Mouse (Mus musculus) hindbrain, embryonic 14.5 days (tissue): ENCODE data around the gene Phkg1. TPM values are rescaled to one million over a fixed set of nuclear protein-coding genes. Genes with fewer than 3 reads are reported as not detected.
"Not testable (repeated sequence)": the region's sequence is repeated elsewhere in the genome, so short reads cannot be mapped to it uniquely, and the experiment has no call there.

Experiments used
- ATAC-seq: fragments of 200-750 bp; cut with Nextera tagmentation; 2 replicates; pipeline ENCODE4 v1.8.0; 2017; ENCODE audit warnings: moderate number of reproducible peaks, mild to moderate bottlenecking, moderate TSS enrichment, moderate library complexity; ENCODE audit not compliant: low FRiP score
- DNase-seq: peaks from one replicate; pipeline ENCODE4 v3.0.0-alpha.2; 2015; ENCODE audit warnings: low spot score
- H3K27ac ChIP-seq: fragments of 300-500 bp; sonication (generic); 2 replicates; pipeline ENCODE4 v1.5.1; 2014; ENCODE audit warnings: mild to moderate bottlenecking, moderate library complexity
- H3K27me3 ChIP-seq: fragments of 300-500 bp; sonication (generic); 2 replicates; pipeline ENCODE4 v1.6.1; 2014; ENCODE audit warnings: mild to moderate bottlenecking, low read length, mixed read lengths; ENCODE audit not compliant: control insufficient read depth, insufficient read depth
- H3K36me3 ChIP-seq: fragments of 300-500 bp; sonication (generic); replicated peaks from 2 replicates; pipeline ENCODE4 v1.6.1; 2014; ENCODE audit not compliant: control insufficient read depth, insufficient read depth
- H3K4me1 ChIP-seq: fragments of 300-500 bp; sonication (generic); replicated peaks from 2 replicates; pipeline ENCODE4 v1.6.1; 2014; ENCODE audit warnings: antibody characterized with exemption, low read length, mixed read lengths; ENCODE audit not compliant: control insufficient read depth, insufficient read depth
- H3K4me2 ChIP-seq: fragments of 300-500 bp; sonication (generic); replicated peaks from 2 replicates; pipeline ENCODE4 v1.6.1; 2014; ENCODE audit warnings: mild to moderate bottlenecking, moderate library complexity
- H3K4me3 ChIP-seq: fragments of 300-500 bp; sonication (generic); replicated peaks from 2 replicates; pipeline ENCODE4 v1.5.1; 2014; ENCODE audit warnings: mild to moderate bottlenecking, low read length
- H3K9ac ChIP-seq: fragments of 300-500 bp; sonication (generic); 2 replicates; pipeline ENCODE4 v1.6.1; 2014
- H3K9me3 ChIP-seq: fragments of 300-500 bp; sonication (generic); 2 replicates; pipeline ENCODE4 v1.6.1; 2016; ENCODE audit warnings: low read length; ENCODE audit not compliant: control insufficient read depth
- WGBS: fragments of 180-500 bp; shearing (Covaris S2); extraction: QIAGEN DNeasy Blood & Tissue Kit; methylation state at CpG from one replicate; pipeline ENCODE4 v1.1.7; 2014; 5-methylcytosine and 5-hydroxymethylcytosine counted together
- polyA plus RNA-seq: library from polyadenylated mRNA; unstranded; fragments of >200 nt; fragmentation: Nextera tagmentation; extraction: Ambion mirVana; gene quantifications from 2 replicates; pipeline ENCODE4 v1.2.1, GENCODE M21; 2014

Phkg1 gene
- polyA plus RNA-seq: 0.13 and 0.72 TPM in 2 replicates

GRCm38 (mm10) chr5:129898449-129898848 is at the start of gene Phkg1:
Gene Phkg1, minus strand, starts transcription at chr5:129898549.
- H3K4me2 ChIP-seq: no peak within 1 kb of the TSS
- H3K9ac ChIP-seq: no peak within 1 kb of the TSS
- H3K4me3 ChIP-seq: no peak within 1 kb of the TSS
- H3K27ac ChIP-seq: no peak within 1 kb of the TSS
- peaks cover 8% of the 10 kb centered on the region for H3K4me1 ChIP-seq
- no peaks in the 10 kb centered on the region for H3K9me3 ChIP-seq
- ATAC-seq: no peak
- no peak for DNase-seq
- H3K27me3 ChIP-seq: no peaks in the 10 kb centered on the region
- 93% methylated on average over 1 of the region's 1 CpGs for WGBS
- H3K36me3 ChIP-seq: peaks cover 27% of the 10 kb centered on the region

- H3K4me3 ChIP-seq: no peak overlapping the region
- no peak overlapping the region for H3K4me2 ChIP-seq
- no peaks in the 10 kb centered on the region; the same call in 1 of the 2 replicates for H3K36me3 ChIP-seq
- no peak overlapping the region for H3K27ac ChIP-seq
- no peak for ATAC-seq
- H3K27me3 ChIP-seq: no peaks in the 10 kb centered on the region
- 89% methylated on average over 2 of the region's 2 CpGs for WGBS
- H3K9me3 ChIP-seq: no peaks in the 10 kb centered on the region
- no peak for DNase-seq
- H3K9ac ChIP-seq: no peak overlapping the region
- H3K4me1 ChIP-seq: peaks cover 6% of the 10 kb centered on the region
Measured at GRCm38 (mm10) chr5:129947528-129948033, 49.2 kb upstream of the Phkg1 start.

- H3K4me1 ChIP-seq: peaks cover 6% of the 10 kb centered on the region
- H3K4me3 ChIP-seq: no peak overlapping the region
- no peaks in the 10 kb centered on the region for H3K27me3 ChIP-seq
- no peaks in the 10 kb centered on the region; the same call in 1 of the 2 replicates for H3K36me3 ChIP-seq
- 90% methylated on average over 1 of the region's 1 CpGs for WGBS
- H3K9ac ChIP-seq: no peak overlapping the region
- DNase-seq (no peak), ATAC-seq (no peak)
- no peaks in the 10 kb centered on the region for H3K9me3 ChIP-seq
- H3K27ac ChIP-seq: no peak overlapping the region
- 0 out of 2 replicates have a peak overlapping the region, but pooled peaks have one; percentile 2 for H3K4me2 ChIP-seq
Measured at GRCm38 (mm10) chr5:129943402-129943801, 45.1 kb upstream of the Phkg1 start.

DNA sequence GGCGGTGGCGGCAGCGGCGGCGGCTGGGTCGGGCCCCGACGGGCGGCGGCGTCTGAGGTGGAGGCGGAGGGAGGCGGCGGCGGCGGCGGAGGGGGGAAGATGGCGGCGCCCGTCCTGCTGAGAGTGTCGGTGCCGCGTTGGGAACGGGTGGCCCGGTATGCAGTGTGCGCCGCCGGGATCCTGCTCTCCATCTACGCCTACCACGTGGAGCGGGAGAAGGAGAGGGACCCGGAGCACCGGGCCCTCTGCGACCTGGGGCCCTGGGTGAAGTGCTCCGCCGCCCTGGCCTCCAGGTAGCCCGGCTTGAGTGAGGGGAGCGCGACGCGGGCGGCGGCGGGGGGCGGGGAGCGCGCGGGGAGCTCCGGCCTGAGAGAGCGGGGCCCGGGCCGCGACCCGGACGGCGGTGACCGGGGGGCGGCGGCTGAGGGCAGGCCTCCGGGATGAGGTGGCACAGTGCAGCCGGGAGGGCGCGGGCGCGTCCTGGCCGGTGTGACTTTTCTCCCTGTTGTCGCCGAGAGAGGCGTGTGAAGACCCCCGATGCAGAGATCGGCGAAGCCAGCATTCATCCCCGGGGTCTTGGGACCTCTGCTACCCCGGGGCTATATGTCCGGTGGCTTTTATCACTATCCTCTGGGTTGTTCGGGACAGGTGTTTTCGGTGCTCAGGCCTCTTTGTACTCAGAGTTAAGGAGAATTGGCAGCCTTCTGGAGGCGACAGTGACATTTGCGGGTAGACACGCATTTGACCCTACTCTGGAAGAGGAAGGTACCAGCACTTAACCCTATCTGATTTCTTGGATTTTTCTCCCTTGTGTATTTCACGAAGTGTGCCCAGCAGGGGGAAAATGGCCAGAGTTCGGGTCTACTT is 44.0 kb upstream of the Phkg1 start:
- H3K4me3 ChIP-seq: peak overlapping the region; percentile 85
- peak; percentile 34 for DNase-seq
- peak overlapping the region; percentile 57 for H3K27ac ChIP-seq
- peak overlapping the region; percentile 80 for H3K4me2 ChIP-seq
- not testable (repeated sequence) for H3K9me3 ChIP-seq, H3K27me3 ChIP-seq, H3K4me1 ChIP-seq, H3K36me3 ChIP-seq
- under 1% methylated on average over 33 of the region's 82 CpGs for WGBS
- H3K9ac ChIP-seq: peak overlapping the region; percentile 87
- peak; percentile 61 for ATAC-seq

DNA sequence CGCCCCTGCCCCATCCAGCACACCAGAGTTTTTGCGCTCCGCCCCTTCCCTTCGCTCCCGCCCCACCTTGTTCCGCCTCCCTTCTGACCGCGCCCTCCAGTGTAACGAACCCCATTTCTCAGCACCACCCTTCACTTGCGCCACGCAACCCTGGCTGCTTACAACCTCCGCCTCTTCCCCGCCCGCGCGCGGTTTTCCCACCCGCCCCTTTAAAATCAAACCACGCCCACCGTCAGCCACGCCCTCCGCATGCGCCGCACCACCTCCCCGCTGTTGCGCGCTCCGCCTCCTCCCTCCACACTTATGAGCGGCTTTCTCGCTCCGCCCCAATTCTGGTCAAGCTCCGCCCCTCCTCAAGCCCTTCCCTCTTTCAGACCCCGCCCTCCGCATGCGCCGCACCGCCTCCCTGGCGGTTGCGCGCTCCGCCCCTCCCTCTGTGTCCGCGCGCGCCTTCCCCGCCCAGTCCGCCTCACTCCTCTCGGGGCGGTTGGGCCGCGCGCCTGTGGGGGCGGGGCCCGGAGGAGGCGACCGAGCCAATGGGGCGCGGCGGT is 43.2 kb upstream of the Phkg1 start, which contains the start of gene Vkorc1l1:
TSS of gene Vkorc1l1 (plus strand) at position 476 of the 551 bp plus-strand sequence.
- H3K4me2 ChIP-seq: peak within 1 kb of the TSS; percentile 80
- H3K27me3 ChIP-seq: no peaks in the 10 kb centered on the region
- peak; percentile 96 for ATAC-seq
- under 1% methylated on average over 57 of the region's 59 CpGs for WGBS
- peak within 1 kb of the TSS; percentile 66 for H3K27ac ChIP-seq
- peaks cover 6% of the 10 kb centered on the region for H3K4me1 ChIP-seq
- H3K4me3 ChIP-seq: peak within 1 kb of the TSS; percentile 85
- DNase-seq: peak; percentile 99
- peak within 1 kb of the TSS; percentile 87 for H3K9ac ChIP-seq
- H3K9me3 ChIP-seq: no peaks in the 10 kb centered on the region
- no peaks in the 10 kb centered on the region; the same call in 1 of the 2 replicates for H3K36me3 ChIP-seq

GRCm38 (mm10) chr5:129940736-129941494 is 42.6 kb upstream of the Phkg1 start:
- 10% methylated on average over 9 of the region's 9 CpGs for WGBS
- peak overlapping the region; percentile 48 for H3K9ac ChIP-seq

GRCm38 (mm10) chr5:129940281-129940680 is 41.9 kb upstream of the Phkg1 start:
- Histone ChIP-seq H3K27me3 (no peaks in the 10 kb centered on the region), H3K4me3 (no peak overlapping the region), H3K4me2 (no peak overlapping the region), H3K4me1 (peaks cover 6% of the 10 kb centered on the region), H3K9me3 (no peaks in the 10 kb centered on the region), H3K9ac (no peak overlapping the region), H3K27ac (no peak overlapping the region), H3K36me3 (no peaks in the 10 kb centered on the region; the same call in 1 of the 2 replicates)
- 73% methylated on average over 2 of the region's 2 CpGs for WGBS
- ATAC-seq (no peak), DNase-seq (no peak)

More at GRCm38 (mm10) chr5:129940736-129941494, 42.6 kb upstream of the Phkg1 start:
- peak overlapping the region; percentile 85 for H3K4me3 ChIP-seq
- ATAC-seq (no peak; the same call in 1 of the 2 replicates), DNase-seq (peak; percentile 28)
- peak overlapping the region; percentile 48 for H3K4me2 ChIP-seq
- H3K4me1 ChIP-seq: peaks cover 6% of the 10 kb centered on the region
- H3K36me3 ChIP-seq: no peaks in the 10 kb centered on the region; the same call in 1 of the 2 replicates
- no peaks in the 10 kb centered on the region for H3K9me3 ChIP-seq
- no peaks in the 10 kb centered on the region for H3K27me3 ChIP-seq
- H3K27ac ChIP-seq: peak overlapping the region; percentile 66

DNA sequence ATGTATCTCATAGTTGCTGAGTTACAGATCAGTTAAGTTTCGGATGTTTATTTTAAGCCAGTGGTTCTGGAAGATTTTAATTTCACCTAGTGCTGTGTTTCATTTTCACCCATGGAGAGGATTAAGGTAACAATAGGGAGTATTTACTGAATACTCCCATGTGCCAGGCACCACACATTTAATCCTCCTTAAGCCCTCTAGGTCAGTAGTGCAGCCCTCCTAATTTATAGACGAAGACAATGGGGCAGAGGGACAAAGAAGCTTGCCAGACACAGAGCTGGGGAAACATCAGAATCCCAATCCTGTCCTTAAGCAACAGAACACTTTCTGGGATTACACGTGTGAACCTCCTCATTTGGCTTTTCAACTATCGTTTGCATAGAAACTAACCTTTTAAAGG is 38.6 kb upstream of the Phkg1 start:
- no peak for ATAC-seq
- H3K27me3 ChIP-seq: no peaks in the 10 kb centered on the region

More for the DNA sequence above, 38.6 kb upstream of the Phkg1 start:
- WGBS: 45% methylated on average over 4 of the region's 4 CpGs
- Histone ChIP-seq H3K9ac (no peak overlapping the region), H3K4me1 (no peaks in the 10 kb centered on the region), H3K4me3 (no peak overlapping the region), H3K27ac (no peak overlapping the region), H3K9me3 (no peaks in the 10 kb centered on the region), H3K4me2 (no peak overlapping the region), H3K36me3 (no peaks in the 10 kb centered on the region)
- no peak for DNase-seq
